Mouse (Mus musculus) MEL (cell line): ENCODE measurements around the gene Il1r2. TPM values are rescaled to one million over a fixed set of nuclear protein-coding genes. Genes with fewer than 3 reads are reported as not detected.

Experiments used
- DNase-seq: peaks from one replicate; pipeline ENCODE4 v3.0.0; 2011; ENCODE audit warnings: low read depth, low spot score
- H3K27ac ChIP-seq: 2 replicates; pipeline ENCODE4 v1.5.1; 2012; ENCODE audit warnings: low read depth, mild to moderate bottlenecking, control low read depth, low read length, moderate library complexity; ENCODE audit not compliant: control insufficient read depth
- H3K27me3 ChIP-seq, 2 experiments: fragments of 150-350 bp in 1 of 2; sonication (generic) in 1 of 2; 2 replicates each; pipeline ENCODE4 v1.6.1; 2012; ENCODE audit warnings: low read length in 2 of 2, mild to moderate bottlenecking in 2 of 2, improper control_type of control experiment in 1 of 2, moderate library complexity in 1 of 2; ENCODE audit not compliant: insufficient read depth in 2 of 2, control insufficient read depth in 1 of 2
- H3K36me3 ChIP-seq, 2 experiments: 2 replicates each; pipeline ENCODE4 v1.6.1; 2012 to 2014; ENCODE audit warnings: low read length in 2 of 2, improper control_type of control experiment in 1 of 2, inconsistent platforms in 1 of 2, mild to moderate bottlenecking in 1 of 2; ENCODE audit not compliant: insufficient read depth in 2 of 2, control insufficient read depth in 1 of 2
- H3K4me1 ChIP-seq, 2 experiments: fragments of 150-350 bp in 1 of 2; sonication (generic) in 1 of 2; 2 replicates each; pipeline ENCODE4 v1.6.1; 2012; ENCODE audit warnings: low read length in 2 of 2, improper control_type of control experiment in 1 of 2, mild to moderate bottlenecking in 1 of 2; ENCODE audit not compliant: insufficient read depth in 2 of 2, control insufficient read depth in 1 of 2
- H3K4me3 ChIP-seq, 2 experiments: fragments of 150-350 bp in 1 of 2; sonication (generic) in 1 of 2; 2 replicates each; pipeline ENCODE4 v1.5.1; 2012; ENCODE audit warnings: low read depth in 2 of 2, low read length in 2 of 2, mild to moderate bottlenecking in 2 of 2, moderate library complexity in 2 of 2, control low read depth in 1 of 2, improper control_type of control experiment in 1 of 2; ENCODE audit not compliant: control insufficient read depth in 1 of 2, insufficient read depth in 1 of 2
- H3K79me2 ChIP-seq: 2 replicates; pipeline ENCODE4 v1.6.1; 2012; ENCODE audit warnings: mild to moderate bottlenecking, low read length, moderate library complexity; ENCODE audit not compliant: control insufficient read depth, poor library complexity, insufficient read depth
- H3K9ac ChIP-seq: 2 replicates; pipeline ENCODE4 v1.6.1; 2012; ENCODE audit warnings: low read depth, mild to moderate bottlenecking, control low read depth, low read length, moderate library complexity; ENCODE audit not compliant: control insufficient read depth, poor library complexity, severe bottlenecking
- H3K9me3 ChIP-seq: fragments of 150-350 bp; sonication (generic); replicated peaks from 2 replicates; pipeline ENCODE4 v1.6.1; 2012; ENCODE audit warnings: mild to moderate bottlenecking, low read length, improper control_type of control experiment, moderate library complexity; ENCODE audit not compliant: insufficient read depth
- BHLHE40 ChIP-seq: IDR thresholded peaks from 2 replicates; pipeline ENCODE4 v1.6.1; 2012; ENCODE audit warnings: low read depth, mild to moderate bottlenecking, inconsistent platforms, low read length, improper control_type of control experiment, borderline replicate concordance
- CHD1 ChIP-seq: IDR thresholded peaks from 2 replicates; pipeline ENCODE4 v1.6.1; 2012; ENCODE audit warnings: low read depth, mild to moderate bottlenecking, inconsistent platforms, low read length, improper control_type of control experiment
- CTCF ChIP-seq, 3 experiments: IDR thresholded peaks in 2 of 3; conservative IDR thresholded peaks in 1 of 3; 2 replicates each; pipeline ENCODE4 v1.5.1; 2011 to 2012; ENCODE audit warnings: low read length in 3 of 3, low read depth in 2 of 3, mild to moderate bottlenecking in 2 of 3, improper control_type of control experiment in 1 of 3, inconsistent platforms in 1 of 3, mixed read lengths in 1 of 3, moderate library complexity in 1 of 3; ENCODE audit not compliant: control insufficient read depth in 1 of 3, insufficient read depth in 1 of 3, poor library complexity in 1 of 3, severe bottlenecking in 1 of 3
- ETS1 ChIP-seq: IDR thresholded peaks from 2 replicates; pipeline ENCODE4 v1.6.1; 2012; ENCODE audit warnings: low read depth, mild to moderate bottlenecking, inconsistent platforms, low read length, improper control_type of control experiment, moderate library complexity
- GABPA ChIP-seq: IDR thresholded peaks from 2 replicates; pipeline ENCODE4 v1.6.1; 2012; ENCODE audit warnings: low read depth, mild to moderate bottlenecking, inconsistent platforms, low read length, improper control_type of control experiment, moderate library complexity
- GATA1 ChIP-seq: IDR thresholded peaks from 2 replicates; pipeline ENCODE4 v1.6.1; 2011; ENCODE audit warnings: low read depth, low read length, improper control_type of control experiment
- HCFC1 ChIP-seq: IDR thresholded peaks from 2 replicates; pipeline ENCODE4 v1.6.1; 2012; ENCODE audit warnings: low read depth, mild to moderate bottlenecking, inconsistent platforms, low read length, improper control_type of control experiment, moderate library complexity
- JUND ChIP-seq: IDR thresholded peaks from 2 replicates; pipeline ENCODE4 v1.6.1; 2011; ENCODE audit warnings: low read depth, mild to moderate bottlenecking, improper control_type of control experiment, low read length
- KAT2A ChIP-seq: conservative IDR thresholded peaks from 2 replicates; pipeline ENCODE4 v1.6.1; 2012; ENCODE audit warnings: low read depth, low read length, improper control_type of control experiment, inconsistent platforms
- MAFK ChIP-seq: IDR thresholded peaks from 2 replicates; pipeline ENCODE4 v1.6.1; 2011; ENCODE audit warnings: low read depth, mild to moderate bottlenecking, low read length, improper control_type of control experiment, borderline replicate concordance
- MYC ChIP-seq: IDR thresholded peaks from 2 replicates; pipeline ENCODE4 v1.6.1; 2011; ENCODE audit warnings: low read depth, mild to moderate bottlenecking, low read length, improper control_type of control experiment, moderate library complexity
- NELFE ChIP-seq: IDR thresholded peaks from 2 replicates; pipeline ENCODE4 v1.6.1; 2011; ENCODE audit warnings: low read depth, low read length, improper control_type of control experiment
- POLR2AphosphoS2 ChIP-seq: IDR thresholded peaks from 2 replicates; pipeline ENCODE4 v1.6.1; 2011; ENCODE audit warnings: low read length, improper control_type of control experiment
- POLR2AphosphoS5 ChIP-seq: IDR thresholded peaks from 2 replicates; pipeline ENCODE4 v1.6.1; 2012; ENCODE audit warnings: low read depth, borderline replicate concordance, mild to moderate bottlenecking, inconsistent platforms, low read length, moderate library complexity, mixed read lengths
- RAD21 ChIP-seq: IDR thresholded peaks from 2 replicates; pipeline ENCODE4 v1.6.1; 2011; ENCODE audit warnings: mild to moderate bottlenecking, low read depth, low read length, improper control_type of control experiment
- SIN3A ChIP-seq: IDR thresholded peaks from 2 replicates; pipeline ENCODE4 v1.6.1; 2012; ENCODE audit warnings: low read length, improper control_type of control experiment, inconsistent platforms
- SMC3 ChIP-seq: IDR thresholded peaks from 2 replicates; pipeline ENCODE4 v1.6.1; 2011; ENCODE audit warnings: low read depth, low read length, improper control_type of control experiment
- TCF12 ChIP-seq: IDR thresholded peaks from 2 replicates; pipeline ENCODE4 v1.6.1; 2014; ENCODE audit warnings: low read depth, mild to moderate bottlenecking, inconsistent platforms, low read length, improper control_type of control experiment, moderate library complexity
- UBTF ChIP-seq: IDR thresholded peaks from 2 replicates; pipeline ENCODE4 v1.6.1; 2012; ENCODE audit warnings: low read depth, mild to moderate bottlenecking, inconsistent platforms, low read length, improper control_type of control experiment, moderate library complexity, borderline replicate concordance; ENCODE audit not compliant: insufficient read depth
- USF1 ChIP-seq: IDR thresholded peaks from 2 replicates; pipeline ENCODE4 v1.6.1; 2014; ENCODE audit warnings: low read depth, mild to moderate bottlenecking, inconsistent platforms, low read length, improper control_type of control experiment, moderate library complexity
- ZNF384 ChIP-seq: IDR thresholded peaks from 2 replicates; pipeline ENCODE4 v1.6.1; 2012; ENCODE audit warnings: low read depth, mild to moderate bottlenecking, inconsistent platforms, low read length, improper control_type of control experiment
- polyA plus RNA-seq, 2 experiments: library from polyadenylated mRNA; stranded (reverse) in 1 of 2; unstranded in 1 of 2; fragments of >175 nt in 1 of 2; fragments of >200 nt in 1 of 2; gene quantifications; 2 replicates each; pipeline versions ENCODE4 v1.2.1 to v1.2.4; 2012; ENCODE audit warnings: low replicate concordance in 2 of 2, low read depth in 1 of 2; ENCODE audit not compliant: insufficient read length in 2 of 2, insufficient read depth in 1 of 2, missing spikeins in 1 of 2
- total RNA-seq: library from RNA; depleted of rRNA; stranded (reverse); fragments of 300-350 nt; gene quantifications from 2 replicates; pipeline ENCODE4 v1.2.3, GENCODE M21; 2012

Gene Il1r2
- total and polyA plus RNA-seq, 3 experiments = not detected

DNA sequence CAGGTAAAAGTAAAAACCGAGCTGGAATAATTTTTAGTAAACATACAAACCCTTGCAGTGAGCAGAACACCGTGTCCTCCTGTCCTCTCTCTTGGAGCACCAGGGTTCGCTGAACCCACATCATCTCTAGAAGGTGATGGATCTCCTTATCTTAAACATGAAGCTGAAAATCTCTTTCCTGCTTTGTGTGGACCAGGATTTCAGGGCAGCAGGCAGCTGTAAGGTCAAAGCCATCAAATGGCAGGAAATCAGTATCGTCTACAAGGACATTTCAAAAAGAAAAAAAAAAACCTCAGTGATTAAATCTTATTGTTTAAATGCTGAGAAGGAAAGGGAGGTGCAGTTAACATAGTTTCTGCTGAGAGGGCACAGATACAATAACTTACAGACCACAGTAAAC, 50.4 kb downstream of the Il1r2 start:
- Histone ChIP-seq H3K9me3 (no peaks in the 10 kb centered on the region), H3K4me3 (no peak overlapping the region), H3K9ac (no peak overlapping the region), H3K27ac (no peak overlapping the region), H3K36me3 (no peaks in the 10 kb centered on the region), H3K4me1 (no peaks in the 10 kb centered on the region), H3K27me3 (no peaks in the 10 kb centered on the region; a peak in 1 of 4 replicates), H3K79me2 (no peaks in the 10 kb centered on the region)
- no peak for DNase-seq
- TF ChIP-seq USF1 (no peak), ZNF384 (no peak), MYC (no peak), CTCF (IDR thresholded peaks at IDR 0.05 in 2 of 3, conservative IDR thresholded peaks at IDR 0.05 in 1 of 3; ENCODE audit: control insufficient read depth in 1 of 3, insufficient read depth in 1 of 3, low read depth in 2 of 3, low read length in 3 of 3, poor library complexity in 1 of 3, severe bottlenecking in 1 of 3) (no peak), SIN3A (no peak), POLR2AphosphoS2 (no peak), TCF12 (no peak), GATA1 (no peak), RAD21 (no peak), UBTF (no peak), GABPA (no peak), NELFE (no peak), KAT2A (no peak), HCFC1 (no peak), MAFK (no peak), CHD1 (no peak)

DNA sequence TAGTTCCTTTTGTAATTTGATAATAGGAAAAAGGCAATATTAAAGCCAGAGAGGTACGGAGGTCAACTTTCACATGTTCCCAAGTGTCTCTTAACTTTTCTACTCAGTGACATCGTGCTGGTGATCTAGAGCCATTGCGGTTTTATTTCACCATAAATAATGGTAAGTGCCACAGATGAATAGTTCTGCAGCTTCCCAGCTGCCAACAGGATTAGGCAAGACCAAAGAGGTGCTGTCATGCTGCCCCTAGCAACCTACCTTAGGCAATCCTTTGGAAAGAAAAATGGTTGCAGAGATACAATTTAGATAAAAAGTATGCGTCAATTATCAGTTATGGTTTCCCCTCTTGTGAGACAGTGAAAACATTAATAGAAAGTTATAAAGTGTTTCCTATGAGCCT, 54.6 kb downstream of the Il1r2 start:
- no peaks in the 10 kb centered on the region; a peak in 1 of 4 replicates for H3K27me3 ChIP-seq
- no peaks in the 10 kb centered on the region for H3K36me3 ChIP-seq
- DNase-seq = no peak
- no peak overlapping the region for H3K27ac ChIP-seq
- no peak overlapping the region for H3K9ac ChIP-seq
- TF ChIP-seq BHLHE40 (no peak), JUND (no peak), ZNF384 (no peak), POLR2AphosphoS5 (no peak), SMC3 (no peak), ETS1 (no peak)
- no peak overlapping the region for H3K4me3 ChIP-seq
- H3K9me3 ChIP-seq = no peaks in the 10 kb centered on the region
- no peaks in the 10 kb centered on the region for H3K79me2 ChIP-seq
- no peaks in the 10 kb centered on the region for H3K4me1 ChIP-seq
